Mouse (Mus musculus): ENCODE results near the gene Ms4a4c. TPM values are rescaled to one million over a fixed set of nuclear protein-coding genes. Genes with fewer than 3 reads are reported as not detected.
A peak's percentile ranks its signal among the peaks of the same experiment; 100 is the strongest.
"Not testable (repeated sequence)": the region's sequence is repeated elsewhere in the genome, so short reads cannot be mapped to it uniquely, and the experiment has no call there.

The Ms4a4c gene
- 0.17 and 0.32 TPM in 2 replicates for polyA plus RNA-seq (2012; rRNA removed)

DNA sequence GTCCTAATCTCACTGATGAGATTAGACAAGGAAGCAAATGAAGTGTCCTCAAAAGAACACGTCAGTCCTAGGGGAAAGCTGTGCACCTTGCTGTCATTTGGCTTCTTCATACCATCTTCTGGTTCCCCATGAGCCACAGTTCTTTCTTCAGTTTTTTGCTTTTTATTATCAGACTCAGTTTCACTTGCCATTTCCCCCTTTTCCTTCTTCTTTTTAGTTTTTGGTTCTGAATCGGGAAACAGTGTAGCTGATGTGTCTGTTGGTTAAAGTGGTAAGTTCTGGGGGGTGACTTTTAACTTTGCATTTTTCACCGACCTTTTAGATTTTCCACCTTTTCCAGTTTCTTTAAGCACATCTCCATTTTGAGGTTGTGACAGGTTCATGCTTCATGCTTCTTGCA, at the start of gene Ms4a4c:
Ms4a4c (plus strand) TSS at position 244 of the 400 bp plus-strand sequence.
- no peak for DNase-seq (ENCODE audit: extremely low spot score in 1 of 2, low spot score in 1 of 2)

DNA sequence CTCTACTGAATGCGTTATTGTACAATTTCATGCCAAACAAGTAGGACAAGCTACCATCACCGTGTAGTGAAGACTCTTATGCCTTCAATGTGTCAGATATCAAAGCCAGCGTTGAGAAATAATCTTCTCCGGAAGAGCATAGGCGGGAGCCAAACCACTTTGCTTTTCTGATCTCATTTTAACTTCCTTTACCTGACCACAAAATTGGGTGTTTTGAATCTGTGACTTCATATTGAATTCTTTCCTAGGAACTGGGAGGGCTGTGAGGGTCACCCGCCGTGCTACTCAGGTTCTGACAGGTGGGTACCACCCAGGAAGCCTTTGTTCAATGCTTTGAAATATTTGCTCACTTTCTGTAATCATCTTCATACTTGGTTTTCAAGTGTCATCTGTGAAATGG, 48.8 kb upstream of the Ms4a4c start:
- no peak for DNase-seq (ENCODE audit: extremely low spot score in 1 of 2, low spot score in 1 of 2)

- DNase-seq (ENCODE audit: extremely low spot score in 1 of 2, low spot score in 1 of 2) = peak in 1 of 2 experiments; percentile 64
Observed at GRCm38 (mm10) chr19:11360106-11360505, 44.5 kb upstream of the Ms4a4c start.

DNA sequence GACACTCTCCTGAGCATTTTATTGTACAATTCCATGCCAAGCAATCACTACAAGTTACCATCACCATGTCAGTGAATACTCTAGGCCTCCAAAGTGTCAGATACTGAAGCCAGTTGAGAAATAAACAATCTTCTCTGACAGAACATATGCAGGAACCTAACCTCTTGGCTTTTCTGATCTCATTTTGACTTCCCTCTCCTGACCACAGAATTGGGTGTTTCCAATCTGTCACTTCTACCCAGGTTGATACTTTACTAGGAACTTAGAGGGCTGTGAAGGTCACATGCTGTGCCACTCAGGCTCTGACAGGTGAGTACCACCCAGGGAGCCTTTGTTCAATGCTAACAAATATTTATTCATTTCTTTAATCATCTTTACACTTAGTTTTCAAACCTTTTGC, 42.6 kb upstream of the Ms4a4c start:
- no peak for DNase-seq (ENCODE audit: extremely low spot score in 1 of 2, low spot score in 1 of 2)

GRCm38 (mm10) chr19:11368310-11368709, 36.3 kb upstream of the Ms4a4c start:
- DNase-seq (ENCODE audit: extremely low spot score in 1 of 2, low spot score in 1 of 2) = no peak

DNA sequence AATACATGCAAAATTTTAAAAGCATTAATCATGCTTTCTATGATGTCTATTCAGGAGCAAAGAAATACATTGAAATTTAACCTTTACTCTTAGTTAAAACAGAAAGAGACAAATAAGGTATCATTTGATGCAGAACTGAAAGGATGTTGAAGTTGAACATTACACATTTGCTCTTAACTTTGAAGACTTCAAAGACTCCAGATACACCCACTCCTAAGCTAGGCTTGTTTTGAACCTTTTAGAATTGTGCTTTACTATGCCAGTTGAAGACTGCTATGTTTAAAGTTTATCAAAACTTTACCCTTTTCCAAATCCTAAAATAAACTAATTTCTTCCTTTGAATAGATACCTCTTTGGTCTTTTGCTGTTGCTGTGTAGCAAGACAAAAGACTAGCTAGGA, 33.4 kb upstream of the Ms4a4c start:
- no peak for DNase-seq (ENCODE audit: extremely low spot score in 1 of 2, low spot score in 1 of 2)

GRCm38 (mm10) chr19:11375273-11375672, 29.3 kb upstream of the Ms4a4c start, which contains the start of gene Ms4a4a:
Gene Ms4a4a (plus strand): TSS chr19:11375523.
- no peak for DNase-seq (ENCODE audit: extremely low spot score in 1 of 2, low spot score in 1 of 2)

DNA sequence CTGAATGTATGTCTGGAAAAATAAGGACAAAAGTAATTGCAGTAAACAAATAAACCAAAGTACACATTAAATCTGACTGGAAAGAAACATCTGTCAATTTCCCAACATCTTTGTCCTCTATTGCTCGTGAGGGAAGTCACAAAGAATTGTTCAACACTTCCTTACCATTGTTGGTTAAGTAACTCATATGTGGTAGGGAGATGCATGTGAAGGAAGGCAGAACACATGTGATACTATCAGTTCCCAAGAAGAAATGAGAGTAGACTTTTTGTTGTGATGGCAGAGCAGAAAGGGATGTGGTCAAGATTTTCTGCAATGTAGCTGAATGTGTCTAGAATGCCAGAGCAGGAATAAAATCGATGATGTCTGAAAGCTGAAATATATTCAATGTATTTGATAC, 28.2 kb upstream of the Ms4a4c start:
- no peak for DNase-seq (ENCODE audit: extremely low spot score in 1 of 2, low spot score in 1 of 2)

DNA sequence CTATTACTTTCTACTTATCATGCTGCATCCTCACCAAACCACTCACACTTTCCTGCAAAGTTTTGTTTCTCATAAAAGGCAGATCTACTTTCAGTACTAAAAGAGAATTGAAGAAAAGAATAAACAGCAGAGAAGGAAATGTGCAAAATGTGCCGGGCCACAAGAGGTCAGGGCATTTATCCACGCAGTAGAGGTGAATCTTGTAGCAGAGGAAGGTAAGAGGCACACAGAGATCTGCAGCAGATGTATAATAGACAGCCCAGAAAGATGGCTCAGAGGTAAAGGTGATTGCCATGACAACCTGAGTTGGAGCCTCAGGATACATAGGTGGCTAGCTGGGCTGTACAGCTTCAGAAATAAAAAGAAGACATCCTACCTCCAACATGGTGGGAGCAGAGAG, 17.5 kb upstream of the Ms4a4c start:
- DNase-seq (ENCODE audit: extremely low spot score in 1 of 2, low spot score in 1 of 2) = no peak

GRCm38 (mm10) chr19:11387685-11388084, 16.9 kb upstream of the Ms4a4c start:
- DNase-seq (ENCODE audit: extremely low spot score in 1 of 2, low spot score in 1 of 2) = no peak

DNA sequence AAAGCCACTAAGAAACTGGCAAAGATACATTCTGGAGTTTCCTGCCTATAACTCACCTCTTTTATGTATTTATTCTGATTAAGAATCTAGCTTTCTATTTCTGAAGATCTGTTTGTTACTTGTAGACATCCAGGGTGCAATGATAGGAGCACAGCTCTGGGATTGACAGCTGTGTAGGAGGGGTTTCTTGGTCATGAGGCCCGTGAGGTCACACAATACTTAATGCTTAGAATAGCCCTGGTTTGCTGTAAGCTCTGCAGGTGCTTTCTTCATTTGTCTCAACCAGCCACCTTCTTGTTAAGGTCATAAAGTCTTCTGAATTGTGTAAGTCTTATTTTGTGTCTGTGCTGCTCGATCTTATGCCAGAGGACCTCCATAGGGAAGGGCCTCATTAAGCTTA, 15.6 kb upstream of the Ms4a4c start:
- DNase-seq (ENCODE audit: extremely low spot score in 1 of 2, low spot score in 1 of 2) = no peak

DNA sequence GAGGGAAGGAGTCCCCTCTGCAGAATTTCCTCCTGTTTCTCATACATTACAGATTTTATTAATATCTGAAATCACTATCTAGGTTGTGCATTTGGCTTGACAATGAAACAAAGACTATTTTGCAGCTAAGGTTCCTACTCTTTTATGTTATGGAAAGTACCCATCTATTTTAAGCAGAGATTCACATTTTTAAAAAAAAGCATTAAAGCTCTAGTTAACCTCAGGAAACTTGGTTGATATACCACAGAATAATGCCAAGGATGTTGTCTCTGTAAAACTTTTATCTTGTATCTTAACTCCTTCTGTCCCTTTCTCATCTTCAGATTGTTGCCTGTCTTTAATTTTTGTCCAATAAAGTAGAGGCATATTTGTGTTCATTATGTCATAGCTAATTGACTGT, 8.8 kb upstream of the Ms4a4c start:
- no peak for DNase-seq (ENCODE audit: extremely low spot score in 1 of 2, low spot score in 1 of 2)

- DNase-seq (ENCODE audit: extremely low spot score in 1 of 2, low spot score in 1 of 2) = no peak
Observed at GRCm38 (mm10) chr19:11407428-11407827, 2.9 kb downstream of the Ms4a4c start.

DNA sequence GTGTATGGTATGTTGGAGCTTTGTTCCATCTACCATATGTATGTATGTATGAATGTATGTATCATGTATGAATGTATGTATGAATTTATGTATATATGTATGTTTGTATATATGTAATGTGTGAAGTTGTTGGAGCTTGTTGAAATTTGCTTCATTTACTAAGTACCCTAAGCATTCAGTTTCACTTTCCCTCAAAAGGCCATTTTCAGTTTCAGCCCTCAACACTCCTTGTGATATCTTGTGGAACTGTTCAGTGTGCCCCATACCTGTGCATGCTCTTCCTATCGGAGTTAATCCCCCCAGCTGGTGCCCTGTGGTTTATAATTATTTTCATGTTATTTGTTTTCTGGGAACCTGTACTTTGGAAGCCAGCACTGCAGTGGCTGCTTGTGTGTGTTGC, 4.0 kb downstream of the Ms4a4c start:
- DNase-seq (ENCODE audit: extremely low spot score in 1 of 2, low spot score in 1 of 2) = no peak

- DNase-seq (ENCODE audit: extremely low spot score in 1 of 2, low spot score in 1 of 2) = no peak
Observed at GRCm38 (mm10) chr19:11411640-11412039, 7.1 kb downstream of the Ms4a4c start.

DNA sequence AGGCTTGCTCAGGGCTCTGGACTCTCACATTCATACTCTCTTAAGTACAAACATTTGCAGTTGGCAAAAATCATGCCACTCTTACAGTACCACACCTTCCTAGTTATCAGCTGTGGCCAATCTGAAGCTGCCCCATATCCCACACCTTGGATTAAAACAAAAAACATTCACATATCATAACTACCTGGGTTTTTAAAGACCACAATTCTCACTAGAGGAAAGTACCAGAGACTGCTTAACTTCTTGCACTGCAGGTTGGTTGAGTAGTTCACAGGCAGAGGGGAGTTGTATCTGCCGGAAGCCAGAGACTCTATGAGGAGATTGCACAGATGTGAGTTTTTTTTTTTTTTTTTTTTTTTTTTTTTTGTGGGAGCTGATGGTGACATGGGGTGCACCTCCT, 9.5 kb downstream of the Ms4a4c start:
- no peak for DNase-seq (ENCODE audit: extremely low spot score in 1 of 2, low spot score in 1 of 2)

- no peak for DNase-seq (ENCODE audit: extremely low spot score in 1 of 2, low spot score in 1 of 2)
Observed at GRCm38 (mm10) chr19:11415581-11415980, 11.0 kb downstream of the Ms4a4c start.

- DNase-seq (ENCODE audit: extremely low spot score in 1 of 2, low spot score in 1 of 2) = not testable (repeated sequence)
Observed at GRCm38 (mm10) chr19:11418865-11419264, 14.3 kb downstream of the Ms4a4c start.

GRCm38 (mm10) chr19:11431209-11431608, 26.6 kb downstream of the Ms4a4c start:
- not testable (repeated sequence) for DNase-seq (ENCODE audit: extremely low spot score in 1 of 2, low spot score in 1 of 2)

DNA sequence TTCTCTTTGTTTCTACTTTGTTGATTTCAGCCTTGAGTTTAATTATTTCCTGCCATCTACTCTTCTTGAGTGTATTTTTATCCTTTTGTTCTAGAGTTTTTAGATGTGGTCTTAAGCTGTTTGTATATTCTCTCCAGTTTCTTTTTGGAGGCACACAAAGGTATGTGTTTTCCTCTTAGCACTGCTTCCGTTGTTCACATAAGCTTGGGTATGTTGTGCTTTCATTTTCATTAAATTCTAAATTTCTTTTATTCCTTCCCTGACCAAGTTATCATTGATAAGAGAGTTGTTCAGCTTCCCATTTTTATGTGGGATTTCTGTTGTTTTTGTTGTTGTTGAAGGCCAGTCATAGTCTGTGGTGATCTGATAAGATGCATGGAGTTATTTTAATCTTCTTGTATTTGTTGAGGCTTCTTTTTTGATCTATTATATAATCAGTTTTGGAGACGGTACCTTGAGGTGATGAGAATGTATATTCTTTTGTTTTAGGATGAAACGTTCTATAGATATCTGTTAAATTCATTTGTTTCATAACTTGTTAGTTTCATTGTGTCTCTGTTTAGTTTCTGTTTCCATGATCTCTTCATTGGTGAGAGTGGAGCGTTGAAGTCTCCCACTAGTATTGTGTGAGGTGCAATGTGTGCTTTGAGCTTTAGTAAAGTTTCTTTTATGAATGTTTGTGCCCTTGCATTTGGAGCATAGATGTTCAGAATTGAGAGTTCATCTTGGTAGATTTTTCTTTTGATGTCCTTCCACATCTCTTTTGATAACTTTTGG, 30.7 kb downstream of the Ms4a4c start:
- DNase-seq (ENCODE audit: extremely low spot score in 1 of 2, low spot score in 1 of 2) = no peak

DNA sequence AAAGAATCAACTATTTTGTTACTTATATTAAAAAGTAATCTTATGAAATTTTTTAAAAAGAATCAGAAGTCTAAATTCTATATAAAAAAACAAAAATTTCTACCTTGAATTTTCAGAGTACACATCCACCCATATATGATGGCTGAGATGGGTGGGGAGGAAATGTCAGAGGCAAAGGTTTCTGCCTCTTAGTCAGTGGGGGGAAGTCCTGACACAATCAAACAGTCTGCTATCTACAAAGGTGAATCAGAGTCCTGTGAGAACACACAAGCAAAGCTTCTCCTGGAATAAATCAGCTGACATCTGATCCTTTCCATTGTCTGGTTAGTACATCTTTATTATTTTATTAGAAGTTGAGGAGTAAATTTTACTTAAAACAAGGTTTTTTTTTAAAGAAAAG, 38.8 kb downstream of the Ms4a4c start, which contains the start of gene Ms4a4b:
Ms4a4b (plus strand) TSS at position 216 of the 400 bp plus-strand sequence.
- DNase-seq (ENCODE audit: extremely low spot score in 1 of 2, low spot score in 1 of 2) = no peak

DNA sequence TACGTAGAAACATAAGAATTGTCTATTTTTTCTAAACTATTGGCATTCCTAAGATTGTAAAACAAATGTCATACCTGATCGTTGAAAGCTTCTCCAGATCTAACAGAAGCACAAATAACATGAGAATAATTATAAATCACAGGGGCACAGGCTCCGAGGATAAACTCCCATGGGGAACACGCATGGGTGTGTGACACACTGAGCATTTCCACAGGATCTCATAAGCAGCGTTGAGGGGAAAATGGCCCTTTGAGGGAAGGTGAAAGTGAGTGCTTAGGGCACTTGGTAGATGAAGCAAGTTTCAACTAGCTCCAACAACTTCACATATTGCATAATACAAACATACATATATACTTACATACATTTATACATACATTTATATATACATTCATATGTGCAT, 39.4 kb downstream of the Ms4a4c start:
- no peak for DNase-seq (ENCODE audit: extremely low spot score in 1 of 2, low spot score in 1 of 2)
